24 mouse cellular contexts compared by ENCODE assay signal in the genomic region with DNA sequence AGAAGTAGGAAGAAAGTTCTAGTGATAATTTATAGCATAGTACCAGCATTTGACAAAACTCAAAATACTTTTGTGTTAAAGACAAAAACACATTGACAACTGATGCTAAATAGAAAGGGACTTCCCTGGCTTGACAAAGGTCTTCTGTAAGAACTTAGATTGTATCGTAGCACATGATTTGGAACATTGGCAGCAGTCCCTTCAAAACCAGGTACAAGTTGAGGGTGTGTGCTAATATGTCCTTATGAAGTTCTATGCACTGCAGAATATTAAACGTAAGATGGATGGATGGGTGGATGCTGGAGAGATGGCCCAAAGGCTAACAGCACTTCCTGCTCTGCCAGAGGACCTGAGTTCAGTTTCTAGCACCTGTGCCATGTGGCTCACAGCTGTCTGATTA.
"Had no signal": no experiment of that assay in that cellular context is flagged by ENCODE, and none has a peak within 500 bp of the region (broad histone marks: within the 10 kb centered on the region; RNA-seq: fewer than 3 reads in every experiment).

No protein-coding gene starts in this region.

- DNase-seq: gastrocnemius, adult 2 months; gastrocnemius, postnatal 10 days; gastrocnemius, postnatal 25 days; heart, adult 18-20 months; heart, postnatal 10 days; heart, postnatal 36 days; kidney, adult 11 months; kidney, adult 2 months; kidney, adult 9 months; kidney, postnatal 14 days; kidney, postnatal 36 days; layer of hippocampus, adult 9-11 months; liver; liver, embryonic 13.5 days had no signal

- H3K4me3 ChIP-seq: gastrocnemius, adult 2 months; heart, embryonic 10.5 days; heart, embryonic 12.5 days; hindbrain, embryonic 13.5 days; hindbrain, embryonic 15.5 days; kidney, embryonic 15.5 days; left cerebral cortex, adult 2 months; limb, embryonic 10.5 days; limb, embryonic 12.5 days; liver, embryonic 13.5 days had no signal

- H3K4me1 ChIP-seq: heart, embryonic 10.5 days; heart, embryonic 12.5 days; hindbrain, embryonic 15.5 days; liver, embryonic 13.5 days had no signal

- H3K27ac ChIP-seq: gastrocnemius, adult 2 months; heart, embryonic 10.5 days; hindbrain, embryonic 13.5 days; hindbrain, embryonic 15.5 days; hindbrain, postnatal 0 days; kidney, embryonic 15.5 days; kidney, postnatal 0 days; left cerebral cortex, adult 2 months; limb, embryonic 10.5 days; limb, embryonic 12.5 days; liver, embryonic 13.5 days had no signal
